Mouse (Mus musculus) liver, postnatal 0 days (tissue): ENCODE results near the gene Rbm44. TPM values are rescaled to one million over a fixed set of nuclear protein-coding genes. Genes with fewer than 3 reads are reported as not detected.
A peak's percentile ranks its signal among the peaks of the same experiment; 100 is the strongest.

ENCODE experiments used
- ATAC-seq: fragments of 200-750 bp; cut with Nextera tagmentation; 2 replicates; pipeline ENCODE4 v1.8.0; 2017; ENCODE audit warnings: mild to moderate bottlenecking, moderate library complexity
- DNase-seq: peaks from one replicate; pipeline ENCODE4 v3.0.0-alpha.2; 2016
- H3K27ac ChIP-seq: fragments of 300-500 bp; sonication (generic); 2 replicates; pipeline ENCODE4 v1.5.1; 2014; ENCODE audit warnings: antibody characterized with exemption, moderate library complexity, mild to moderate bottlenecking, low read depth
- H3K27me3 ChIP-seq: fragments of 300-500 bp; sonication (generic); 2 replicates; pipeline ENCODE4 v1.6.1; 2014; ENCODE audit warnings: low read length, control low read depth, mixed read lengths; ENCODE audit not compliant: insufficient read depth
- H3K36me3 ChIP-seq: fragments of 300-500 bp; sonication (generic); replicated peaks from 2 replicates; pipeline ENCODE4 v1.6.1; 2014; ENCODE audit warnings: mild to moderate bottlenecking, control low read depth, low read length, moderate library complexity, mixed read lengths; ENCODE audit not compliant: insufficient read depth
- H3K4me1 ChIP-seq: fragments of 300-500 bp; sonication (generic); 2 replicates; pipeline ENCODE4 v1.6.1; 2014; ENCODE audit warnings: antibody characterized with exemption, mild to moderate bottlenecking, control low read depth; ENCODE audit not compliant: insufficient read depth
- H3K4me2 ChIP-seq: fragments of 300-500 bp; sonication (generic); 2 replicates; pipeline ENCODE4 v1.6.1; 2014; ENCODE audit warnings: low read depth, mild to moderate bottlenecking, low read length, moderate library complexity, mixed read lengths
- H3K4me3 ChIP-seq: fragments of 300-500 bp; sonication (generic); 2 replicates; pipeline ENCODE4 v1.5.1; 2014; ENCODE audit warnings: low read depth, low read length
- H3K9ac ChIP-seq: fragments of 300-500 bp; sonication (generic); replicated peaks from 2 replicates; pipeline ENCODE4 v1.6.1; 2014; ENCODE audit warnings: mild to moderate bottlenecking, moderate library complexity
- H3K9me3 ChIP-seq: fragments of 300-500 bp; sonication (generic); 2 replicates; pipeline ENCODE4 v1.6.1; 2016; ENCODE audit warnings: mild to moderate bottlenecking, control low read depth, low read length, mixed read lengths
- CTCF ChIP-seq: sonication (generic); IDR thresholded peaks from 2 replicates; pipeline ENCODE4 v1.5.1; 2016; ENCODE audit warnings: antibody characterized with exemption, low read depth
- EP300 ChIP-seq: IDR thresholded peaks from 2 replicates; pipeline ENCODE4 v1.6.1; 2016; ENCODE audit warnings: antibody characterized with exemption, low read depth, mild to moderate bottlenecking
- whole genome bisulfite sequencing: fragments of 180-500 bp; shearing (Covaris S2); extraction: QIAGEN DNeasy Blood & Tissue Kit; methylation state at CpG from one replicate; pipeline ENCODE4 v1.1.7; 2014; ENCODE audit not compliant: insufficient replicate concordance; 5-methylcytosine and 5-hydroxymethylcytosine counted together
- polyA plus RNA-seq: library from polyadenylated mRNA; unstranded; fragments of >200 nt; fragmentation: Nextera tagmentation; extraction: Ambion mirVana; gene quantifications from 2 replicates; pipeline ENCODE4 v1.2.1, GENCODE M21; 2015

Gene Rbm44
- polyA plus RNA-seq, 1 experiment from 2014 or later, result 0.87 TPM

GRCm38 (mm10) chr1:91215981-91216380 is 71.1 kb downstream of the Rbm44 start:
- H3K9ac ChIP-seq, result no peak overlapping the region
- H3K9me3 ChIP-seq, result no peaks in the 10 kb centered on the region
- no peak for TF ChIP-seq EP300
- TF ChIP-seq CTCF, result no peak
- H3K36me3 ChIP-seq, result no peaks in the 10 kb centered on the region
- H3K4me1 ChIP-seq, result peaks cover 12% of the 10 kb centered on the region; the same call in 1 of the 2 replicates
- H3K4me3 ChIP-seq, result no peak overlapping the region
- H3K4me2 ChIP-seq, result no peak overlapping the region
- ATAC-seq, result no peak
- no peak for DNase-seq
- no peaks in the 10 kb centered on the region for H3K27me3 ChIP-seq
- WGBS, result 4% methylated on average over 1 of the region's 1 CpGs
- no peak overlapping the region; the same call in 1 of the 2 replicates for H3K27ac ChIP-seq

- H3K27me3 ChIP-seq, result no peaks in the 10 kb centered on the region
- 20% methylated on average over 10 of the region's 10 CpGs for WGBS
- H3K9me3 ChIP-seq, result no peaks in the 10 kb centered on the region
- peaks cover 12% of the 10 kb centered on the region; the same call in 1 of the 2 replicates for H3K4me1 ChIP-seq
- no peak overlapping the region for H3K4me3 ChIP-seq
- TF ChIP-seq EP300, result no peak
- no peak for TF ChIP-seq CTCF
- peak; percentile 65 for DNase-seq
- ATAC-seq, result peak; percentile 64
- no peaks in the 10 kb centered on the region for H3K36me3 ChIP-seq
- no peak overlapping the region for H3K4me2 ChIP-seq
- H3K9ac ChIP-seq, result no peak overlapping the region
- H3K27ac ChIP-seq, result 0 out of 2 replicates have a peak overlapping the region, but pooled peaks have one; percentile 29
Measured at GRCm38 (mm10) chr1:91216504-91217267, 71.8 kb downstream of the Rbm44 start.

DNA sequence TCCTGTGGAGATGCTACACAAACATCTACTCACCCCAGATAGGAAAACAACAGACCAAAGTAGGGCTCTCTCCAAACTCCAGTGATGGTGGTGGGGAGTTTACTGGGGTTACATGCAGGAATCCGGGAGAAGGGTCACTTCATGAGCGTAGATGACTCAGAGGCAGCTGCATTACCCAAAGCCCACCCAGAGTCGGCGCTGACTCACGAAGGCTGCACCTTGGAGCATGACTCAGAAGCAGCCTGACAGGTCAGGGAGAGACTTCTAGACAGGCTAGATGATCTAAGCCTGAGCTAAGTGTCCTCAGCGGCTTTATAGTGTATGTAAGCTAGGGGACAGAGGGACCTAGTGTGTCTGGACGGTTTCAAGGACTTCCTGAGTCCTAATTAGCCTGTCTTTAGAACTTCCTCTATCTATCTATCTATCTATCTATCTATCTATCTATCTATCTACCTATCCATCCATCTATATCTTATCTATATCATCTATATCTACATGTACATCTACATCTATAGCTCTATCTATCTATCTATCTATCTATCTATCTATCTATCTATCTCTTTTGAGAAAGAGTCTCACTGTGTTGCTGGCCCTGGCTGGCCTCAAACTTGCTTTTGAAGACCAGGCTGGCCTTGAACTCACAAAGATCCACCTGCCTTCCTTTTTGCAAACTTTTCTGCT is 74.9 kb downstream of the Rbm44 start:
- Histone ChIP-seq H3K4me2 (no peak overlapping the region), H3K9me3 (no peaks in the 10 kb centered on the region), H3K27ac (no peak overlapping the region), H3K4me1 (peaks cover 12% of the 10 kb centered on the region; the same call in 1 of the 2 replicates), H3K27me3 (no peaks in the 10 kb centered on the region), H3K9ac (no peak overlapping the region), H3K4me3 (no peak overlapping the region), H3K36me3 (no peaks in the 10 kb centered on the region; the same call in 1 of the 2 replicates)
- no peak for DNase-seq
- TF ChIP-seq EP300 (no peak), CTCF (no peak)
- no peak for ATAC-seq
- WGBS, result 80% methylated on average over 7 of the region's 7 CpGs

DNA sequence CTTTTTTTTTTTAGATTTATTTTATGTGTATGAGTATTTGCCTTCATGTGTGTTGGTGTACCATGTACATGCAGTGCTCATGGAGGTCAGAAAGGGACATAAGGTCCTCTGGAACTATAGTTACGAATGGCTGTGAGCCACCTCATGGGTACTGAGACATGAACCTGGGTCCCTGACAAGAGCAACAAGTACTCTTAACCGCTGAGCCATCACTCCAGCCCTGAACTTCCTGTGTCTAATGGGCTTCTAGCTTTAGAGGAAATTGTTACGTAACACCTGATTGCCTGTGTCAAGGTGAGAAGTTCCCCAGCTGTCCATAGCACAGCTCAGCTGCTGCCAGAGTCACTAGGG is 75.4 kb downstream of the Rbm44 start:
- no peaks in the 10 kb centered on the region for H3K27me3 ChIP-seq
- no peak overlapping the region for H3K9ac ChIP-seq
- H3K36me3 ChIP-seq, result no peaks in the 10 kb centered on the region; the same call in 1 of the 2 replicates
- TF ChIP-seq CTCF (no peak), EP300 (no peak)
- H3K4me3 ChIP-seq, result no peak overlapping the region
- DNase-seq (no peak), ATAC-seq (peak; percentile 41; the same call in 1 of the 2 replicates)
- H3K9me3 ChIP-seq, result no peaks in the 10 kb centered on the region
- H3K4me2 ChIP-seq, result no peak overlapping the region
- WGBS, result 61% methylated on average over 3 of the region's 3 CpGs
- peaks cover 12% of the 10 kb centered on the region; the same call in 1 of the 2 replicates for H3K4me1 ChIP-seq
- no peak overlapping the region for H3K27ac ChIP-seq

Other genes with a start within 250 kb of the Rbm44 start
- 0.06 TPM in 1 of 2 replicates, not detected in the other for gene Mlph, start 230.0 kb upstream of the Rbm44 start, polyA plus RNA-seq
- not detected in 2 replicates for gene Prlh, start 192.0 kb upstream of the Rbm44 start, polyA plus RNA-seq
- 8.2 and 8.6 TPM in 2 replicates for gene Rab17, start 175.4 kb upstream of the Rbm44 start, polyA plus RNA-seq
- 21.9 and 22.7 TPM in 2 replicates for gene Lrrfip1, start 146.4 kb upstream of the Rbm44 start, polyA plus RNA-seq
- 9.6 and 10.6 TPM in 2 replicates for gene Ramp1, start 34.7 kb downstream of the Rbm44 start, polyA plus RNA-seq
- gene Ube2f, start 105.2 kb downstream of the Rbm44 start, polyA plus RNA-seq, result 49.1 and 53.0 TPM in 2 replicates
- gene Scly, start 153.2 kb downstream of the Rbm44 start, polyA plus RNA-seq, result 26.3 and 26.5 TPM in 2 replicates
- gene Espnl, start 177.0 kb downstream of the Rbm44 start, polyA plus RNA-seq, result 0.04 TPM in 1 of 2 replicates, not detected in the other
- 0.06 and 0.12 TPM in 2 replicates for gene Klhl30, start 205.9 kb downstream of the Rbm44 start, polyA plus RNA-seq
- 0.95 and 1.3 TPM in 2 replicates for gene Erfe, start 221.3 kb downstream of the Rbm44 start, polyA plus RNA-seq